Mouse (Mus musculus) adrenal gland, adult 8-10 months (tissue): ENCODE measurements around the gene Fam171a2. TPM values are rescaled to one million over a fixed set of nuclear protein-coding genes. Genes with fewer than 3 reads are reported as not detected.
"Not testable (repeated sequence)": the region's sequence is repeated elsewhere in the genome, so short reads cannot be mapped to it uniquely, and the experiment has no call there.

ENCODE experiments used
- DNase-seq: peaks from one replicate; pipeline ENCODE4 v3.0.0; 2022
- total RNA-seq, 4 experiments: library from RNA; stranded (reverse); gene quantifications; 2 replicates each; pipeline ENCODE4 v1.2.4; 2022

Fam171a2 gene
- total RNA-seq, 4 experiments from 2014 or later: 3.8 to 6.2 (median 5.0) TPM

GRCm38 (mm10) chr11:102434406-102434805 is 13.1 kb downstream of the Fam171a2 start:
- peak; percentile 78 for DNase-seq

GRCm38 (mm10) chr11:102433866-102434265 is 13.6 kb downstream of the Fam171a2 start:
- DNase-seq: no peak

- peak; percentile 94 for DNase-seq
Observed at GRCm38 (mm10) chr11:102432896-102433295, 14.6 kb downstream of the Fam171a2 start.

GRCm38 (mm10) chr11:102432115-102432843 is 15.2 kb downstream of the Fam171a2 start:
- no peak for DNase-seq

GRCm38 (mm10) chr11:102431728-102432114 is 15.8 kb downstream of the Fam171a2 start:
- DNase-seq: no peak

- DNase-seq: peak; percentile 72
Observed at GRCm38 (mm10) chr11:102431018-102431645, 16.4 kb downstream of the Fam171a2 start.

GRCm38 (mm10) chr11:102430121-102431017 is 17.1 kb downstream of the Fam171a2 start, which contains the start of gene Grn:
Grn (plus strand) TSS chr11:102430315.
- DNase-seq: peak; percentile 92

- no peak for DNase-seq
Observed at GRCm38 (mm10) chr11:102429551-102429950, 17.9 kb downstream of the Fam171a2 start.

GRCm38 (mm10) chr11:102428981-102429540 is 18.4 kb downstream of the Fam171a2 start:
- DNase-seq: no peak

- no peak for DNase-seq
Observed at GRCm38 (mm10) chr11:102425555-102426316, 21.7 kb downstream of the Fam171a2 start.

- no peak for DNase-seq
Observed at GRCm38 (mm10) chr11:102424666-102425065, 22.8 kb downstream of the Fam171a2 start.

GRCm38 (mm10) chr11:102421559-102421958 is 25.9 kb downstream of the Fam171a2 start:
- DNase-seq: no peak

GRCm38 (mm10) chr11:102418887-102419286 is 28.6 kb downstream of the Fam171a2 start:
- DNase-seq: peak; percentile 86

- DNase-seq: no peak
Observed at GRCm38 (mm10) chr11:102417160-102417559, 30.3 kb downstream of the Fam171a2 start.

GRCm38 (mm10) chr11:102415034-102415802 is 32.3 kb downstream of the Fam171a2 start:
- no peak for DNase-seq

GRCm38 (mm10) chr11:102413059-102413458 is 34.4 kb downstream of the Fam171a2 start:
- no peak for DNase-seq

GRCm38 (mm10) chr11:102411704-102412103 is 35.8 kb downstream of the Fam171a2 start:
- DNase-seq: peak; percentile 87

- no peak for DNase-seq
Observed at GRCm38 (mm10) chr11:102411061-102411460, 36.4 kb downstream of the Fam171a2 start.

- not testable (repeated sequence) for DNase-seq
Observed at GRCm38 (mm10) chr11:102410345-102410744, 37.1 kb downstream of the Fam171a2 start.

GRCm38 (mm10) chr11:102409795-102410330 is 37.6 kb downstream of the Fam171a2 start:
- no peak for DNase-seq
